Mouse (Mus musculus): Measurements from ENCODE around the gene Ube2t. TPM values are rescaled to one million over a fixed set of nuclear protein-coding genes. Genes with fewer than 3 reads are reported as not detected.

Ube2t gene
- polyA plus RNA-seq, 1 experiment = 10.1 TPM

- no peak for DNase-seq (ENCODE audit: low read depth)
- TF ChIP-seq CTCF (IDR thresholded peaks at IDR 0.05; ENCODE audit: borderline replicate concordance, extremely low read depth, insufficient read depth, insufficient read length) = no peak
- TF ChIP-seq POLR2A (IDR thresholded peaks at IDR 0.05; ENCODE audit: borderline replicate concordance, extremely low read depth, insufficient read depth, insufficient read length, poor library complexity, severe bottlenecking) = no peak
These were observed 55.3 kb downstream of the Ube2t start for GRCm38 (mm10) chr1:135017656-135018015.

GRCm38 (mm10) chr1:135019087-135019774 lies 56.9 kb downstream of the Ube2t start:
- no peak for TF ChIP-seq POLR2A (IDR thresholded peaks at IDR 0.05; ENCODE audit: borderline replicate concordance, extremely low read depth, insufficient read depth, insufficient read length, poor library complexity, severe bottlenecking)
- TF ChIP-seq CTCF (IDR thresholded peaks at IDR 0.05; ENCODE audit: borderline replicate concordance, extremely low read depth, insufficient read depth, insufficient read length) = no peak
- DNase-seq (ENCODE audit: low read depth) = peak; percentile 85

GRCm38 (mm10) chr1:135019775-135020167 lies 57.4 kb downstream of the Ube2t start:
- peak; percentile 50 for DNase-seq (ENCODE audit: low read depth)
- no peak for TF ChIP-seq POLR2A (IDR thresholded peaks at IDR 0.05; ENCODE audit: borderline replicate concordance, extremely low read depth, insufficient read depth, insufficient read length, poor library complexity, severe bottlenecking)
- TF ChIP-seq CTCF (IDR thresholded peaks at IDR 0.05; ENCODE audit: borderline replicate concordance, extremely low read depth, insufficient read depth, insufficient read length) = no peak

GRCm38 (mm10) chr1:135020281-135020940 lies 58.0 kb downstream of the Ube2t start:
- TF ChIP-seq CTCF (IDR thresholded peaks at IDR 0.05; ENCODE audit: borderline replicate concordance, extremely low read depth, insufficient read depth, insufficient read length) (no peak), POLR2A (IDR thresholded peaks at IDR 0.05; ENCODE audit: borderline replicate concordance, extremely low read depth, insufficient read depth, insufficient read length, poor library complexity, severe bottlenecking) (no peak)

GRCm38 (mm10) chr1:135020970-135021369 lies 58.6 kb downstream of the Ube2t start:
- DNase-seq (ENCODE audit: low read depth) = peak; percentile 69
- no peak for TF ChIP-seq CTCF (IDR thresholded peaks at IDR 0.05; ENCODE audit: borderline replicate concordance, extremely low read depth, insufficient read depth, insufficient read length)
- TF ChIP-seq POLR2A (IDR thresholded peaks at IDR 0.05; ENCODE audit: borderline replicate concordance, extremely low read depth, insufficient read depth, insufficient read length, poor library complexity, severe bottlenecking) = no peak

More at GRCm38 (mm10) chr1:135020281-135020940, 58.0 kb downstream of the Ube2t start:
- DNase-seq (ENCODE audit: low read depth) = no peak

- no peak for DNase-seq (ENCODE audit: low read depth)
- TF ChIP-seq CTCF (IDR thresholded peaks at IDR 0.05; ENCODE audit: borderline replicate concordance, extremely low read depth, insufficient read depth, insufficient read length) (no peak), POLR2A (IDR thresholded peaks at IDR 0.05; ENCODE audit: borderline replicate concordance, extremely low read depth, insufficient read depth, insufficient read length, poor library complexity, severe bottlenecking) (no peak)
These were observed 59.6 kb downstream of the Ube2t start for GRCm38 (mm10) chr1:135021936-135022335.

GRCm38 (mm10) chr1:135023583-135023982 lies 61.2 kb downstream of the Ube2t start:
- TF ChIP-seq CTCF (IDR thresholded peaks at IDR 0.05; ENCODE audit: borderline replicate concordance, extremely low read depth, insufficient read depth, insufficient read length) (peak; percentile 19; the same call in 1 of the 2 replicates), POLR2A (IDR thresholded peaks at IDR 0.05; ENCODE audit: borderline replicate concordance, extremely low read depth, insufficient read depth, insufficient read length, poor library complexity, severe bottlenecking) (no peak)
- DNase-seq (ENCODE audit: low read depth) = no peak

Other genes starting within 250 kb of the Ube2t start
- gene Ppp1r12b, start 6.6 kb upstream of the Ube2t start, polyA plus RNA-seq (2012; rRNA removed) = 9.7 and 16.8 TPM in 2 replicates
- gene Lgr6, start 142.7 kb downstream of the Ube2t start, polyA plus RNA-seq (2012; rRNA removed) = 0.38 and 0.63 TPM in 2 replicates
- gene Ptpn7, start 170.1 kb downstream of the Ube2t start, polyA plus RNA-seq (2012; rRNA removed) = 0.45 and 0.46 TPM in 2 replicates
- 333 and 385 TPM in 2 replicates for gene Arl8a, start 184.3 kb downstream of the Ube2t start, polyA plus RNA-seq (2012; rRNA removed)
- 0.35 and 0.46 TPM in 2 replicates for gene Gpr37l1, start 205.1 kb downstream of the Ube2t start, polyA plus RNA-seq (2012; rRNA removed)

Measured in brain, embryonic 14.5 days (tissue).